Mouse (Mus musculus) Patski (cell line): Measurements from ENCODE around the gene 1190007I07Rik. TPM values are rescaled to one million over a fixed set of nuclear protein-coding genes. Genes with fewer than 3 reads are reported as not detected.
A peak's percentile ranks its signal among the peaks of the same experiment; 100 is the strongest.

Experiments used
- ATAC-seq: fragments of 100-300 bp; one replicate; pipeline ENCODE4 v1.8.0; 2021
- CTCF ChIA-PET: fragments of 350-600 bp; sonication (Branson Sonifier 250); formaldehyde crosslinking; loops from one replicate; lab custom pipeline; 2022; ENCODE audit warnings: inconsistent platforms; lab: Charles Lee
- POLR2A ChIA-PET: fragments of 350-600 bp; sonication (Branson Sonifier 250); formaldehyde crosslinking; loops from one replicate; lab custom pipeline; 2022; ENCODE audit warnings: antibody characterized with exemption, inconsistent platforms; lab: Charles Lee
- DNase-seq: peaks from one replicate; pipeline ENCODE4 v3.0.0-alpha.2; 2011; ENCODE audit warnings: low read depth, low spot score
- H3K27me3 ChIP-seq: fragments of 371-371 bp; one replicate; pipeline ENCODE4 v1.5.1; 2021
- CTCF ChIP-seq: fragments of 100-300 bp; IDR thresholded peaks from one replicate; pipeline ENCODE4 v1.5.1; 2021
- in situ Hi-C: fragments of 300-500 bp; cut with MboI; formaldehyde crosslinking; loops from 3 replicates; pipeline ENCODE4 v1.11.1; 2018; ENCODE audit warnings: low pct_unique_long_range_greater_than_20kb, mixed read lengths
- polyA plus RNA-seq: library from polyadenylated mRNA; unstranded; gene quantifications from one replicate; pipeline ENCODE4 v1.2.3, GENCODE M21; 2021

1190007I07Rik gene
- polyA plus RNA-seq, result 23.7 TPM

GRCm38 (mm10) chr10:82622671-82623552 is at the start of gene 1190007I07Rik:
TSS of gene 1190007I07Rik (minus strand) at chr10:82623228.
- in situ Hi-C loops, result no loop called here
- DNase-seq (peak; percentile 53), ATAC-seq (peak; percentile 88)
- no peaks in the 10 kb centered on the region for H3K27me3 ChIP-seq
- ChIA-PET POLR2A (no interaction called here), CTCF (no interaction called here)
- no peak for TF ChIP-seq CTCF

GRCm38 (mm10) chr10:82670205-82670604 is 47.2 kb upstream of the 1190007I07Rik start:
- H3K27me3 ChIP-seq, result no peaks in the 10 kb centered on the region
- no peak for DNase-seq
- no peak for ATAC-seq
- TF ChIP-seq CTCF, result no peak
- POLR2A ChIA-PET, result no interaction called here
- in situ Hi-C loops, result loop anchor here (25.0 kb wide), 1 partner anchor 542 kb away; no protein-coding TSS in a partner anchor
- CTCF ChIA-PET, result interaction anchor here (1.5 kb wide), 1 partner anchor 15 kb away, joined by 3 read pairs; no protein-coding TSS in a partner anchor

GRCm38 (mm10) chr10:82666436-82667234 is 43.6 kb upstream of the 1190007I07Rik start:
- no peaks in the 10 kb centered on the region for H3K27me3 ChIP-seq
- ATAC-seq, result peak; percentile 95
- DNase-seq, result peak; percentile 19
- TF ChIP-seq CTCF, result peak; percentile 81
- CTCF ChIA-PET, result interaction anchor here (1.0 to 1.5 kb wide), 3 partner anchors 12 to 235 kb away, joined by 3 to 5 read pairs (median 3); no protein-coding TSS in a partner anchor
- POLR2A ChIA-PET, result interaction anchor here (0.7 kb wide), 1 partner anchor 11 kb away, joined by 3 read pairs; no protein-coding TSS in a partner anchor
- in situ Hi-C loops, result loop anchor here (10.0 to 25.0 kb wide), 2 partner anchors 238 to 546 kb away; no protein-coding TSS in a partner anchor

- ChIA-PET CTCF (interaction anchor here (1.0 kb wide), 1 partner anchor 20 kb away, joined by 3 read pairs; no protein-coding TSS in a partner anchor), POLR2A (no interaction called here)
- DNase-seq (no peak), ATAC-seq (no peak)
- no peaks in the 10 kb centered on the region for H3K27me3 ChIP-seq
- in situ Hi-C loops, result loop anchor here (10.0 to 25.0 kb wide), 2 partner anchors 239 to 546 kb away; no protein-coding TSS in a partner anchor
- no peak for TF ChIP-seq CTCF
Observed at GRCm38 (mm10) chr10:82665951-82666350, 42.9 kb upstream of the 1190007I07Rik start.

GRCm38 (mm10) chr10:82663289-82663688 is 40.3 kb upstream of the 1190007I07Rik start:
- ChIA-PET CTCF (no interaction called here), POLR2A (interaction anchor here (0.5 kb wide), 1 partner anchor 312 kb away, joined by 4 read pairs; no protein-coding TSS in a partner anchor)
- ATAC-seq, result no peak
- in situ Hi-C loops, result loop anchor here (10.0 to 25.0 kb wide), 2 partner anchors 242 to 549 kb away; no protein-coding TSS in a partner anchor
- DNase-seq, result no peak
- TF ChIP-seq CTCF, result no peak
- no peaks in the 10 kb centered on the region for H3K27me3 ChIP-seq

- CTCF ChIA-PET, result no interaction called here
- no peak for TF ChIP-seq CTCF
- DNase-seq (no peak), ATAC-seq (no peak)
- in situ Hi-C loops, result loop anchor here (10.0 to 25.0 kb wide), 2 partner anchors 242 to 550 kb away; no protein-coding TSS in a partner anchor
- no peaks in the 10 kb centered on the region for H3K27me3 ChIP-seq
- POLR2A ChIA-PET, result no interaction called here
Observed at GRCm38 (mm10) chr10:82662267-82662990, 39.4 kb upstream of the 1190007I07Rik start.

- ChIA-PET CTCF (no interaction called here), POLR2A (no interaction called here)
- ATAC-seq (no peak), DNase-seq (no peak)
- TF ChIP-seq CTCF, result no peak
- in situ Hi-C loops, result loop anchor here (10.0 to 25.0 kb wide), 2 partner anchors 243 to 550 kb away; no protein-coding TSS in a partner anchor
- no peaks in the 10 kb centered on the region for H3K27me3 ChIP-seq
Observed at GRCm38 (mm10) chr10:82661820-82662219, 38.8 kb upstream of the 1190007I07Rik start.

GRCm38 (mm10) chr10:82654581-82654980 is 31.6 kb upstream of the 1190007I07Rik start:
- ChIA-PET CTCF (no interaction called here), POLR2A (no interaction called here)
- TF ChIP-seq CTCF, result no peak
- DNase-seq (no peak), ATAC-seq (no peak)
- no peaks in the 10 kb centered on the region for H3K27me3 ChIP-seq
- in situ Hi-C loops, result loop anchor here (25.0 kb wide), 1 partner anchor 558 kb away; no protein-coding TSS in a partner anchor

GRCm38 (mm10) chr10:82652625-82653024 is 29.6 kb upstream of the 1190007I07Rik start:
- ATAC-seq, result no peak
- POLR2A ChIA-PET, result no interaction called here
- DNase-seq, result no peak
- no peaks in the 10 kb centered on the region for H3K27me3 ChIP-seq
- TF ChIP-seq CTCF, result no peak
- in situ Hi-C loops, result loop anchor here (25.0 kb wide), 1 partner anchor 560 kb away; no protein-coding TSS in a partner anchor
- CTCF ChIA-PET, result no interaction called here
